Mouse (Mus musculus) myocyte (in vitro differentiated cells): ENCODE data around the gene Taf9.

Experiments
- CEBPB ChIP-seq: IDR thresholded peaks from 2 replicates; pipeline ENCODE4 v1.6.1; 2011; ENCODE audit warnings: mild to moderate bottlenecking, moderate library complexity; ENCODE audit not compliant: poor library complexity, insufficient read depth, severe bottlenecking
- E2F4 ChIP-seq: IDR thresholded peaks from one replicate; pipeline ENCODE4 v1.6.1; 2011; ENCODE audit warnings: mild to moderate bottlenecking, control low read depth, moderate library complexity; ENCODE audit not compliant: insufficient read depth
- MAX ChIP-seq: IDR thresholded peaks from one replicate; pipeline ENCODE4 v1.6.1; 2011; ENCODE audit warnings: low read depth, mild to moderate bottlenecking, control low read depth
- MYOD1 ChIP-seq, 3 experiments: IDR thresholded peaks; one replicate each; pipeline ENCODE4 v1.6.1; 2011; ENCODE audit warnings: control low read depth in 2 of 3, low read depth in 2 of 3, mild to moderate bottlenecking in 2 of 3, moderate library complexity in 1 of 3; ENCODE audit not compliant: insufficient read length in 2 of 3, control insufficient read depth in 1 of 3
- MYOG ChIP-seq, 3 experiments: IDR thresholded peaks; one replicate each; pipeline ENCODE4 v1.6.1; 2011; ENCODE audit warnings: control low read depth in 2 of 3, low read depth in 2 of 3, mild to moderate bottlenecking in 2 of 3; ENCODE audit not compliant: insufficient read length in 2 of 3, control insufficient read depth in 1 of 3, insufficient read depth in 1 of 3
- POLR2A ChIP-seq: IDR thresholded peaks from one replicate; pipeline ENCODE4 v1.6.1; 2011; ENCODE audit warnings: low read depth, mild to moderate bottlenecking, control low read depth, moderate library complexity; ENCODE audit not compliant: insufficient read length
- POLR2AphosphoS2 ChIP-seq: IDR thresholded peaks from one replicate; pipeline ENCODE4 v1.6.1; 2011; ENCODE audit warnings: low read depth, control low read depth; ENCODE audit not compliant: insufficient read length
- SRF ChIP-seq: IDR thresholded peaks from one replicate; pipeline ENCODE4 v1.6.1; 2011; ENCODE audit warnings: low read depth; ENCODE audit not compliant: control insufficient read depth, insufficient read length
- TCF12 ChIP-seq: IDR thresholded peaks from one replicate; pipeline ENCODE4 v1.6.1; 2011; ENCODE audit warnings: mild to moderate bottlenecking, control low read depth; ENCODE audit not compliant: poor library complexity, insufficient read depth, severe bottlenecking
- TCF3 ChIP-seq: IDR thresholded peaks from one replicate; pipeline ENCODE4 v1.6.1; 2011; ENCODE audit warnings: low read depth, control low read depth; ENCODE audit not compliant: insufficient read length
- USF1 ChIP-seq: IDR thresholded peaks from one replicate; pipeline ENCODE4 v1.6.1; 2011; ENCODE audit warnings: low read depth, mild to moderate bottlenecking, control low read depth, moderate library complexity

- no peak for TF ChIP-seq POLR2A
- no peak for TF ChIP-seq MAX
- no peak for TF ChIP-seq SRF
- no peak for TF ChIP-seq USF1
- no peak for TF ChIP-seq POLR2AphosphoS2
- no peak for TF ChIP-seq TCF12
- TF ChIP-seq E2F4, result no peak
- TF ChIP-seq CEBPB, result no peak
- no peak for TF ChIP-seq MYOG (IDR thresholded peaks at IDR 0.05; ENCODE audit: control insufficient read depth in 1 of 3, insufficient read depth in 1 of 3, insufficient read length in 2 of 3, low read depth in 2 of 3)
- no peak for TF ChIP-seq TCF3
- no peak for TF ChIP-seq MYOD1 (IDR thresholded peaks at IDR 0.05; ENCODE audit: control insufficient read depth in 1 of 3, insufficient read length in 2 of 3, low read depth in 2 of 3)
These were observed 49.0 kb upstream of the Taf9 start for GRCm38 (mm10) chr13:100602239-100602902.
